Mouse (Mus musculus) urinary bladder, postnatal 4 days (tissue): Measurements from ENCODE around the gene Rnf130.

Experiments used
- DNase-seq, 2 experiments: peaks; one replicate each; pipeline ENCODE4 v3.0.0; 2021 to 2022; ENCODE audit warnings: low spot score in 2 of 2

Gene Rnf130

DNA sequence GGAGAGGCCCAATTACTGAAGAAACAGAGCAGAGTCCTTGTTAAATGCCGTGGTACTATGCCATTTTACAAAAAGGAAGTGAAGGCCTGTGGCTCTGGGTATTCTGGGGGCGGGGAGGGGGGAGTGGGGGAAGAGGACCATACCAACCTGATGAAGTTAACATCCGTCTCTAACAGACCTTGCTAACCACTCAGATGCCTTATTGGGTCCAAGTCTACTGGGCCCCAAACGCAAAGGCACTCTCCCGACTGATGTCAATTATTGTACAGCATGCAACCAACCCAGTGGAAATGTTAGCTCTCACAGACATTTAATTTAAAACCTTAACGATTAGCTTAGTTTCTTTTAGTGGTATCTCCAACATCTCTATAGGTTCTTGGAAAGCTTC lies 707 bp upstream of the Rnf130 start:
- DNase-seq: no peak

GRCm38 (mm10) chr11:50025721-50026520 lies 775 bp downstream of the Rnf130 start:
- no peak for DNase-seq

DNA sequence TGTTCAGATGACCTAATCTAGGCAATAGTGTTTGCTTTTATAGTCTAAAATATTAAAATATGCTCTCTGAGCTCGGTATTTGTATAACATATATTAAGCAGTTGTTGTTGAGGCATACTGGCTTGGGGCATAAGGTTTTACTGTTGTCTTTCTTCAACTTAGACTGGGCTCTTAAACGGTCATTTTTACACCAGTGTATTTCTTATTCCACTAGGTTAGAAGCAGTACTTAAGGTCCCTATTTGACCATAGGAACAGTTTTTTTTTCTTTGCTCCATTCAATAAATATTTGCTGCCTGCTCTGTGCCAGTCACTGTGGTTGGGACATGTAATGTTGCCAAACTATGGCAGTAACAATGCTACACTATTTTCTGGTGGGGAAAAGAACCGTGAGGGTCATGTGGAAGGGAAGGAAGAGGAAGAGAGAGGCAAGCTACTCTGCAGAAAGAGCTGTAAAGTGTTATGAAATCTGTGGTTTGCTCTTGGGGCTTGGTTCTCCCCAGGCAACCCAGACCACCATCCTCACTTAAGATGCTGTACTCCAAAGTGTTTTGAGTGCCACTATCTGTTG lies 1.5 kb downstream of the Rnf130 start:
- no peak for DNase-seq

GRCm38 (mm10) chr11:50028416-50028815 lies 3.3 kb downstream of the Rnf130 start:
- no peak for DNase-seq

- DNase-seq: no peak
Measured at GRCm38 (mm10) chr11:50034155-50034554, 9.0 kb downstream of the Rnf130 start.

DNA sequence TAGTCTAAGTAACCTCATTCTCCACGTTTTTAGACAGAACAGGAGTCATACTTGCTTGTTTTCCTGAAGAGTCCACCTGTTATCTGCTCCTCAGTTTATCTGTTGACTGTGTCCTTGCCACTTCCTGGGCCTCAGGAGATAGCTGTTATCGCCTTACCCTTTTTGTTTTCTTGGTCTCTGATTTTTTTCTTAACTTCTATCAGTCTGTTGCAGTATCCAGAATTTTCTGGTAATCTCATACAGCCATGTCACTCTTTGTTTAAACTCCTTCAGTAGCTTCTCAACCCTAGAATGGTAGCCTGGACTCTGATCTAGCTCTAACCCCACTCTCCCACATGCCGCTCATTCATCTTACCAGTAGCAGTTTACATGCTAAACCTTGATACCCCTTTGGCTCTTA lies 10.6 kb downstream of the Rnf130 start:
- no peak for DNase-seq

DNA sequence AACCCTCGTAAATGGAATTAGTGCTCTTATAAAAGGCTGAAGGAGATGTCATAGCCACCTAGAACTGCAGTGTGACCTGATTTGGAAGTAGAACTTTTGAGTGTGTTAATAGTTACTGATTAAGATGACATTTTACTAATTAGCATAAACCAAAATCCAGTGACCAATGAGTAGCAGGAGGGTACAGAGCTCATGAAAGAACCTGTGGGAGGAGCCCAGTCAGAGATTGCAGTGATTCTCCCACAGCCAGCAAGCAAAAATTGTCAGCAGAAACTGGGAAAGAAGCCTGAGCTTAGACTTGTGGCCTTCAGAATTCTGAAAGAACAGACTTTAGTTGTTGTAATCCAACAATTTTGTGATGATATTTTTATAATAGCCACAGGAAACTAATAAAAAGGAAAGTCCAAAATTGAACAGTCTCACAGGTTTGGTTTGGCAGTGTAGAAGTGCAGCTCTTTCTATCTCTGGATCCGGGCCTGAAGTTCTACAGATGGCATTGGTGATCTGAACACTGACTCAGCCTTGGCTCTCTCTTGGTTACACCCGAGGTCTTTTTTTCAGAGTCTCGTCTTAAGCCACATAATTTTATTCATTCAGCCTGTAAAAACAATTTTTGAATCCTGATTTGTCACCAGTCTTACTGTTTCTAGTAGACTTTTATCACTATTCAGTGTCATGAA lies 11.8 kb downstream of the Rnf130 start:
- no peak for DNase-seq

DNA sequence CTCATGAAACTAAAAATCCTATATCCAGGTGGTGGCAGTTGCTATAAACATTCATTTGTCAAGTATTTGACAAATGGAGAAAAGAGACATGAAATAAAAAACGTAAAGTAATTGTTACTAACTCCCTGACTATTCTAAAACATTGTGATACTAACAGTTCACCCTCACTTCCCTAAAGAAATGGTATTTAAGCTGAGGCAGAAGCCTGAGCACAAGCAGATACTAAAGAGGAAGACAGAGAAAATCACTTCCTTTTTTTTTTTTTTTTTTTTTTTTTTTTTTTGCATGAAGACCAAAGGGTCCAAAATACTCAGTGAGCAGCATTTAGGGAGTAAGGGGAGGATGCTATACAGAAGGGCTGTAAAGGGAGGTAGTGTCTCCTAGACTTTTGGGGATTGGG lies 13.6 kb downstream of the Rnf130 start:
- DNase-seq: no peak

DNA sequence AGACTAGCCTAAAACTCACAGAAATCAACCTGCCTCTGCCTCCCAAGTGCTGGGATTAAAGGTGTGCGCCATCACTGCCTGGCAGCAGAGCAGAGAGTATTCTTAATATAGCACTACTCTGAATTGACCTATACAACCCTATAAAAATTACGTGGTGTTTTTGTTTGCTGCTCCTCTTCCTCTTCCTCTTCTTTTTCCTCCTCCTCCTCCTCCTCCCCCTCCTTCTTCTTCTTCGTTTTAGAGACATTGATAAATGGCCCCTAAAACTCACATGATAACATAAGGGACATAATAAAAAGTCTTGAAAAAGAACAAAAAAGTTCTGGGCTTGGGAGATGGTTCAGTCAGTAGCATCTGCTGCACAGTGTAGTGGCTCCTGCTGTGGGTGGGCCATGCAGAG lies 16.0 kb downstream of the Rnf130 start:
- no peak for DNase-seq

DNA sequence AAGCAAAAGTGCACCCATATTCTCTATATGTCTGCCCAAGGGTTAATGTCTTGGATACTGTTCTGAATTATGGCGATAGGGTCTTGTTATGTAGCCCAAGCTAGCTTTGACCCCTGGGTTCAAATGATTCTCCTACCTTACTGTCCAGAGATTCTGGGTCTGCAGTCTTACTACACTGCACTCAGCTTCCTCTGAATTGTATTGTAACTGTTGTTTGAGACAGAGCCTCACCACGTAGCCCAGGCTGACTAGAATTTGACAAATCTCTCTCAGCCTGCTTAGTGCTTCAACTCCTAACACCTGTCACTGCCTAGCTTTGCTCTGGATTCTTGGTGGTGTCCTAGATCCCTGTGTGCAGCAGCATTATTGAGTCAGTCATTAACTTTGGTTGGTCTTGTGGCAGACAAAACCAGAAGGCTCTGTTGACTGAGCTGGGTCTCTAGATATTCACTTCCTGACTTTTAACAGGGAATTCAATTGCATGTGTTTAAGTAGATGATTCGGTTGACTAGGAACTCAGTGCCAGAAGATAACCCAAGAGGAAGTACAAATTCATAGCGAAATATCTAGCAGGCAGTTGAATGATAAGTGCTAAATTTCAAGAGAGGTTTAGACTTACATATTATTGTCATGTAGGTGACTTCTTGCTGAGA lies 17.3 kb downstream of the Rnf130 start:
- no peak for DNase-seq

- no peak for DNase-seq
Measured at GRCm38 (mm10) chr11:50044454-50044853, 19.3 kb downstream of the Rnf130 start.

DNA sequence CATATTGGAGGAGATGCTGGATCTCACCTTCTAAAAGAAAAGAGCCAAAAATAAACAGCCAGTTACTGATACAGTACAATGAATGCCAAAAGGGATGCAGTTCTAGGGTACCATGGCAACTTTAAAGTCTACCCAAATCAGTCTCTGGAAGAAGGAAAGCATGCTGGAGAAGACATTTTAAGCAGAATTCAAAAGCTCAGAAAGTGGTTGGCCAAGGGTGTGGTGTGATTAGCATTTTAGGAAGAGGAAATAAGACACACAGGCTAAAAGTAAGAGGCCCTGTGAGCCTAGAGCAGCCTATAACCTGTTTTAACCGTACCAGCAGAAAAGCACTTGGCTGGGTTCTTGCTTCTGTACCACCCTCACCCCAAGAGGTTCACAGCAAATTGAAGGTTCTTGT lies 22.5 kb downstream of the Rnf130 start:
- DNase-seq: no peak

DNA sequence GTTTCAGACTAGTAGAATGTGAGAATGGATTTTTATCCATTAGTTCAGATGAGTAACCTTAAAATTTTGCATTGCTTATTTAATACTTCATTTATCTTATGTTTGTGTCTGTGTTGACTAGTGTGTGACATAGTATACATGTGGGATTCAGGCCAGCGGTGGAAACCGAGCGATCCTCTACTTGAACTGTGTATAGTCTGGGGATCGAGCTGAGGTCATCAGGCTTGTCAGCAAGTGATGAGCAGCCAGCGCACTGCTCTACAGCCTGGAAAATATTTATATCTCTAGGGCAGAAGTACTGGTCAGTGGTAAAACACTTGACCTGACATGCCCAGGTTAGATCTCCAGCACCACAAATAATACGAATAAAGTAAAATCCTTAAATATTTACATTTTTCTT lies 23.0 kb downstream of the Rnf130 start:
- no peak for DNase-seq

- no peak for DNase-seq
Measured at GRCm38 (mm10) chr11:50050392-50050791, 25.2 kb downstream of the Rnf130 start.

DNA sequence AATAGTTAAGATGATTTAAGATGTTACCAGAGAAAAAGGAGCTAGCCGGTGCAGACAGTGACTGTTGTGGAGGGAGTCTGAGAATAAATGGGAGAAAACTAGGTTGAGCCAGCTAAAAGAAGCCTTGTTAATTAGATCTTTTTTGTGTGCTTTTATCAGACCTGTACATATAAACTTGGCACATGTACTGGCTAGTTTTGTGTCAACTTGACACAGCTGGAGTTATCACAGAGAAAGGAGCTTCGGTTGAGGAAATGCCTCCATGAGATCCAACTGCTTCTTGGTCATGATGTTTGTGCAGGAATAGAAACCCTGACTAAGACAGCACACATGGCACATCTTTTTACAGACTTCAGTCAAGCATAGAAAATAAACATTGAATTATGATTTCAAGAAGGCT lies 32.6 kb downstream of the Rnf130 start:
- no peak for DNase-seq

DNA sequence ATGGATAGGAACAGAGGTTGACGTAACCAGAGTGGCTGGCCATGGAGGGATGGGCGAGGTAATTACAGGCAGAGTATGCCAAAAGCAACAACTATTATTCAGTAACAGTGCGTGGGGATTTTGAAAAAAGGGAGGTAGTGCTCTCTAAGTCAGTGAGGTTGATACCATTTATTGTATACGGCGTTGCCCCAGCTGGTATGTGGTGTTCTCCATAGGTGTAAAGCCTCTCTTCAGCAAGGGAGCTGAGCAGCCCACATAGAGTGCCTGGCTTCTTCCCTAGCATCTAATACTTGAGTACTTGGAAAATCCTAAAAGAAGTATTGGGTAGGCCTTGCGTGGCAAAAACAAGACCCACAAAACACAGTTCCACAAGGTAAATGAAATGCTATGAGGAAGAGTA lies 33.1 kb downstream of the Rnf130 start:
- DNase-seq: no peak

- DNase-seq: no peak
Measured at GRCm38 (mm10) chr11:50059045-50059444, 33.9 kb downstream of the Rnf130 start.

DNA sequence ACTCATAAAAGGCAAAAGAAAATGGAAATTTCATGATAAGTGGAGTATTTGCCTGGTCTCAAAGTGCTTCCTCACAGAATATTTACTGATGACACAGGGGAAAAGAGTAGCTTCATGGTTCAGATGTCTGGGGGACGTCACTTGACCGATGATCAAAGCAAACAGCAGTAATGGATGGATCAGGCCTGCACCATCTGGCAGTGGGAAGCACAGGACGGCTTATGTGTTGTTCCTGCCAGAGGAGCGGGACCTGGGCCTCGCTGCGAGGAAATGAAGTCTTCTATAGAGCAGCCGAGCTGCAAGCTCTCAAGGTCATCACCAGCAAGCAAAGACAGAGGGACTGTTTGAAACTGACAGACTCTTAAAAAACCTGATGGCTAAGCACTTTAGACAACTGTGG lies 37.0 kb downstream of the Rnf130 start:
- no peak for DNase-seq

DNA sequence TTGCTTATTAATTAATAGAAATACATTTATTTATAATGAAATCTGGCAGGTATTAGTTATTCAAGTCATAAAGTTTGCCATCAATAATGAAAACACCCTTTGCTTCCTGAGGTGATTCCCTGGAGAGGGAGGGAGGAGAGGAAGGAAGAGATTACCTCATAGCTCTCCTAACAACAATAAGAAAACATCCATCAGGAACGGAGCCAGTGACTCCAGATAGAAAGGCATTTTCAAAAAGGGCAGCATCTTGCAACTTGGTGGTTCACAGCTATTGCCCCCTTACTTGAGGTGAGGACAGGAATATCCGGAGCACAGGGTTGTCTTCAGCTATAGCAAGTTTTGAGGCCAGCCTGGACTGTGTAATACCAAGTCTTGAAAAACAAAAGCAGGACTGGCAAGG lies 40.9 kb downstream of the Rnf130 start:
- no peak for DNase-seq

DNA sequence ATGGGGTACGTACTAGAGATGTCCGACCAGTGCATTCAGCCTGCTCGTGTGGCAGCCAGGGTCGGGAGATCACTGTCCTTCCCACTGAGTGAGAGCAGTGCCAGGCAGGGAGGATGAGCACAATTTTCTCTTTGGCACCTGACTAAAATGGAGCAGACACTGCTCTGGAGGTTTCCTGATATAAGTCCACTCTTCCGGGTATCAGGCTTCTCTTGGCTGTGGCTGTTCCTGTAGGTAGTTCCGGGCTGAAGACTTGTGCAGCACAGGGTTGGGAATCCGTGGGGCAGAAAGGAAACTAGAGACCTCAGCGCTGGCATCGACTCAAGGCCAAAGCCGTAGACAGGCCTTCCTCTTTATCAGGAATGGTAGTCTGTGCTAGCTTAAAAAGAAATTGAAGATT lies 48.7 kb downstream of the Rnf130 start:
- DNase-seq: no peak

- DNase-seq: no peak
Measured at GRCm38 (mm10) chr11:50076756-50077155, 51.6 kb downstream of the Rnf130 start.

DNA sequence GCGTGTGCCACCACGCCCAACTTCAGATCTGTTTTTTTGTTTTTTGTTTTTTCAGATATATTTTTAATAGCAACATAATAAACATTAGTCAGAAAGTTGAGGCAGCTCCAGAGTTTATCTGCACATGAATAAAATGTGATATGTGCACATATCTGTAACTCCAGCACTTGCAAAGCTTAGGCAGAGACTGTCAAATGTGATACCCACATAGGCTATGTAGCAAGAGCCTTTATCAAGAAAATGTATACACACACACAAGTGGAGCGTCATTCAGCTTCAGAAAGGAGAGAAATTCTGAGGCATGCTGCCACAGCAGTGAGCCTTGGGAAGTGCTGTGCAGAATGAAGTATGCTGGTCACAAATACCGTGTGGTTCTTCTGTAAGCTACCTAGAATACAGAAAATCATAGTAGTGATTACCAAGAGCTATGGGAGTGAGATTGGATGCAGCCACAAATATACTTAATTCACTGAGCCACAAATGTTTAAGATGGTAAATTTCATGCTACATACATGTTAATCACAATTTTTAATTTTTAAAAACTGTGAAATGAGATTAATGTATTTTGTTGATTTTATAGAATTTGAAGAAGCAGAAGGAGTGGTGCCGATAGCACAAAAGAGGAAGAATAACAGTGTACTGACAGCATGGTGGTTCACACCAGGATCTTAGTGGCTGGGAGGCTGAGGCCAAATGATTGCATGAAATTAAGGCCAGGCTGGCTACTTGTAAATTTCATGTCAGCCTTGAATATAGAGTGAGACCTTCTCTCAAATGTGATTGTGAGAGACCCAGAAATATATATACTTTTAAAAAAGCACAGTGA lies 56.4 kb downstream of the Rnf130 start:
- no peak for DNase-seq
